Mouse (Mus musculus): ENCODE measurements around the gene Map3k4. TPM values are rescaled to one million over a fixed set of nuclear protein-coding genes. Genes with fewer than 3 reads are reported as not detected.

Map3k4 gene
- total and polyA plus RNA-seq, 2 experiments from 2014 or later: 36.2 to 52.2 TPM

- Histone ChIP-seq H3K4me2 (ENCODE audit: low read depth, low read length) (no peak overlapping the region), H3K27ac (no peak overlapping the region), H3K36me3 (ENCODE audit: insufficient read depth, low read length) (peaks cover 36% of the 10 kb centered on the region; the same call in 1 of the 2 replicates), H3K9ac (replicated peaks; ENCODE audit: low read length) (no peak overlapping the region), H3K4me3 (ENCODE audit: low read length) (no peak overlapping the region), H3K27me3 (ENCODE audit: insufficient read depth, low read length) (no peaks in the 10 kb centered on the region), H3K9me3 (ENCODE audit: low read length) (no peaks in the 10 kb centered on the region), H3K4me1 (ENCODE audit: insufficient read depth, low read length) (no peaks in the 10 kb centered on the region)
- DNase-seq (ENCODE audit: low spot score) (peak; percentile 52), ATAC-seq (no peak)
- no peak for TF ChIP-seq CTCF (IDR thresholded peaks at IDR 0.05; ENCODE audit: low read depth)
- 40% methylated on average over 6 of the region's 6 CpGs for WGBS
Observed at GRCm38 (mm10) chr17:12221926-12222325, 96.7 kb downstream of the Map3k4 start.

GRCm38 (mm10) chr17:12216224-12216623 is 102.4 kb downstream of the Map3k4 start:
- 71% methylated on average over 6 of the region's 6 CpGs for whole genome bisulfite sequencing
- Histone ChIP-seq H3K36me3 (ENCODE audit: insufficient read depth, low read length) (peaks cover 58% of the 10 kb centered on the region), H3K27me3 (ENCODE audit: insufficient read depth, low read length) (no peaks in the 10 kb centered on the region), H3K9me3 (ENCODE audit: low read length) (no peaks in the 10 kb centered on the region), H3K27ac (no peak overlapping the region), H3K9ac (replicated peaks; ENCODE audit: low read length) (no peak overlapping the region), H3K4me1 (ENCODE audit: insufficient read depth, low read length) (no peaks in the 10 kb centered on the region), H3K4me2 (ENCODE audit: low read depth, low read length) (no peak overlapping the region), H3K4me3 (ENCODE audit: low read length) (no peak overlapping the region)
- DNase-seq (ENCODE audit: low spot score) (no peak), ATAC-seq (no peak; the same call in 1 of the 2 replicates)
- TF ChIP-seq CTCF (IDR thresholded peaks at IDR 0.05; ENCODE audit: low read depth): no peak

GRCm38 (mm10) chr17:12213430-12213829 is 105.2 kb downstream of the Map3k4 start:
- ATAC-seq: no peak
- Histone ChIP-seq H3K27ac (no peak overlapping the region), H3K9ac (replicated peaks; ENCODE audit: low read length) (no peak overlapping the region), H3K27me3 (ENCODE audit: insufficient read depth, low read length) (no peaks in the 10 kb centered on the region), H3K4me3 (ENCODE audit: low read length) (no peak overlapping the region), H3K36me3 (ENCODE audit: insufficient read depth, low read length) (peaks cover 54% of the 10 kb centered on the region), H3K4me2 (ENCODE audit: low read depth, low read length) (no peak overlapping the region), H3K4me1 (ENCODE audit: insufficient read depth, low read length) (no peaks in the 10 kb centered on the region), H3K9me3 (ENCODE audit: low read length) (no peaks in the 10 kb centered on the region)
- TF ChIP-seq CTCF (IDR thresholded peaks at IDR 0.05; ENCODE audit: low read depth): no peak
- 83% methylated on average over 8 of the region's 8 CpGs for WGBS
- no peak for DNase-seq (ENCODE audit: low spot score)

DNA sequence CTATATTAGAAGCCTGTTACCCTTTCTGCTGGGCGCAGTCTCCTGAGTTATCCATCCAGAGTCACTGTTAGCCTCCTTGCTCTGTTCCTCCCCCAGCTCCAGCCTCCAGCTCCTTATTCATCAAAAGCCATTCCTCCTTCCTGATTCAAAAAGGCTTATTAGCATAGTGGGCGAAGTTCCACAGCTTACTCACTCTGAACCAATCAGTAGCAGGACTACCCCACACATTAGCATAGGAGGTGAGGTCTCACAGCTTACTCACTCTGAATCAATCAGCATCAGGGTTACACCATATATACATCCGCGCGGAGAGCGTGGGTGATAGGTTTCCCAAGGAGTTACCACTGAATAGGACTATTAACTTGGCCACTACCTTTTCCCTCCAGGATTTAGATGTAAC is 106.3 kb downstream of the Map3k4 start:
- no peak for ATAC-seq
- TF ChIP-seq CTCF (IDR thresholded peaks at IDR 0.05; ENCODE audit: low read depth): no peak
- H3K9me3 ChIP-seq (ENCODE audit: low read length): no peaks in the 10 kb centered on the region
- DNase-seq (ENCODE audit: low spot score): peak; percentile 30
- H3K27me3 ChIP-seq (ENCODE audit: insufficient read depth, low read length): no peaks in the 10 kb centered on the region
- no peak overlapping the region for H3K27ac ChIP-seq
- H3K4me3 ChIP-seq (ENCODE audit: low read length): no peak overlapping the region
- peaks cover 45% of the 10 kb centered on the region for H3K36me3 ChIP-seq (ENCODE audit: insufficient read depth, low read length)
- no peak overlapping the region for H3K4me2 ChIP-seq (ENCODE audit: low read depth, low read length)
- no peaks in the 10 kb centered on the region; the same call in 1 of the 2 replicates for H3K4me1 ChIP-seq (ENCODE audit: insufficient read depth, low read length)
- WGBS: 76% methylated on average over 6 of the region's 6 CpGs
- H3K9ac ChIP-seq (replicated peaks; ENCODE audit: low read length): no peak overlapping the region

DNA sequence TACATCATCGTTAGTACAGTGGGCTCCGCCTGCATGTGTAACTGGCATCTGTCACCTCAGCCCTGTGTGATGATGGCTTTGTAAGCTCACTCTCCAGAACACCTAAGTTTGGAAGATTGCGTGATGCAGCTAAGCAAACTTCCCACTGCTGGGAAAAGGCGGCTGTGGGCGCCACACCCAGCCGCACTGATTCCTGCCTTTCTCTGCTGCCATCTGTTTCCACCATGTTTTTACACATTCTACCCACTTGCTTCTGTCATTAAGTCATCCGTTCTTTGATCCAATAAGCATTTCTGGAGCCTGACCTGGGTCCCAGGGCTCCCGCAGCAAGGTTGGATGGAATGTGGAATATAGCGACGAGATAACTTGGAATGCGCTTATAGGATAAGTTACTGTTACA is 106.7 kb downstream of the Map3k4 start:
- H3K4me3 ChIP-seq (ENCODE audit: low read length): no peak overlapping the region
- 91% methylated on average over 11 of the region's 11 CpGs for WGBS

GRCm38 (mm10) chr17:12210544-12211132 is 108.0 kb downstream of the Map3k4 start:
- peaks cover 8% of the 10 kb centered on the region for H3K4me1 ChIP-seq (ENCODE audit: insufficient read depth, low read length)
- WGBS: 31% methylated on average over 8 of the region's 8 CpGs
- DNase-seq (ENCODE audit: low spot score) (peak; percentile 86), ATAC-seq (peak; percentile 64)
- H3K9ac ChIP-seq (replicated peaks; ENCODE audit: low read length): no peak overlapping the region
- no peak overlapping the region for H3K27ac ChIP-seq
- H3K27me3 ChIP-seq (ENCODE audit: insufficient read depth, low read length): no peaks in the 10 kb centered on the region
- no peak overlapping the region for H3K4me3 ChIP-seq (ENCODE audit: low read length)
- H3K9me3 ChIP-seq (ENCODE audit: low read length): no peaks in the 10 kb centered on the region
- peaks cover 30% of the 10 kb centered on the region for H3K36me3 ChIP-seq (ENCODE audit: insufficient read depth, low read length)
- no peak overlapping the region for H3K4me2 ChIP-seq (ENCODE audit: low read depth, low read length)
- peak; percentile 99 for TF ChIP-seq CTCF (IDR thresholded peaks at IDR 0.05; ENCODE audit: low read depth)

More for the DNA sequence above, 106.7 kb downstream of the Map3k4 start:
- no peak for TF ChIP-seq CTCF (IDR thresholded peaks at IDR 0.05; ENCODE audit: low read depth)
- Histone ChIP-seq H3K36me3 (ENCODE audit: insufficient read depth, low read length) (peaks cover 41% of the 10 kb centered on the region), H3K27ac (no peak overlapping the region), H3K4me2 (ENCODE audit: low read depth, low read length) (no peak overlapping the region), H3K4me1 (ENCODE audit: insufficient read depth, low read length) (no peaks in the 10 kb centered on the region; the same call in 1 of the 2 replicates), H3K9me3 (ENCODE audit: low read length) (no peaks in the 10 kb centered on the region), H3K27me3 (ENCODE audit: insufficient read depth, low read length) (no peaks in the 10 kb centered on the region), H3K9ac (replicated peaks; ENCODE audit: low read length) (no peak overlapping the region)
- no peak for ATAC-seq
- DNase-seq (ENCODE audit: low spot score): no peak

GRCm38 (mm10) chr17:12209481-12209880 is 109.1 kb downstream of the Map3k4 start:
- no peak for TF ChIP-seq CTCF (IDR thresholded peaks at IDR 0.05; ENCODE audit: low read depth)
- 82% methylated on average over 4 of the region's 4 CpGs for WGBS

More at GRCm38 (mm10) chr17:12209481-12209880, 109.1 kb downstream of the Map3k4 start:
- Histone ChIP-seq H3K4me2 (ENCODE audit: low read depth, low read length) (no peak overlapping the region), H3K36me3 (ENCODE audit: insufficient read depth, low read length) (peaks cover 30% of the 10 kb centered on the region), H3K9ac (replicated peaks; ENCODE audit: low read length) (no peak overlapping the region), H3K27me3 (ENCODE audit: insufficient read depth, low read length) (no peaks in the 10 kb centered on the region), H3K4me3 (ENCODE audit: low read length) (no peak overlapping the region), H3K4me1 (ENCODE audit: insufficient read depth, low read length) (peaks cover 18% of the 10 kb centered on the region), H3K27ac (no peak overlapping the region), H3K9me3 (ENCODE audit: low read length) (no peaks in the 10 kb centered on the region)
- DNase-seq (ENCODE audit: low spot score) (no peak), ATAC-seq (no peak)
